Mouse (Mus musculus): ENCODE data around the gene Tmc3.

Gene Tmc3

DNA sequence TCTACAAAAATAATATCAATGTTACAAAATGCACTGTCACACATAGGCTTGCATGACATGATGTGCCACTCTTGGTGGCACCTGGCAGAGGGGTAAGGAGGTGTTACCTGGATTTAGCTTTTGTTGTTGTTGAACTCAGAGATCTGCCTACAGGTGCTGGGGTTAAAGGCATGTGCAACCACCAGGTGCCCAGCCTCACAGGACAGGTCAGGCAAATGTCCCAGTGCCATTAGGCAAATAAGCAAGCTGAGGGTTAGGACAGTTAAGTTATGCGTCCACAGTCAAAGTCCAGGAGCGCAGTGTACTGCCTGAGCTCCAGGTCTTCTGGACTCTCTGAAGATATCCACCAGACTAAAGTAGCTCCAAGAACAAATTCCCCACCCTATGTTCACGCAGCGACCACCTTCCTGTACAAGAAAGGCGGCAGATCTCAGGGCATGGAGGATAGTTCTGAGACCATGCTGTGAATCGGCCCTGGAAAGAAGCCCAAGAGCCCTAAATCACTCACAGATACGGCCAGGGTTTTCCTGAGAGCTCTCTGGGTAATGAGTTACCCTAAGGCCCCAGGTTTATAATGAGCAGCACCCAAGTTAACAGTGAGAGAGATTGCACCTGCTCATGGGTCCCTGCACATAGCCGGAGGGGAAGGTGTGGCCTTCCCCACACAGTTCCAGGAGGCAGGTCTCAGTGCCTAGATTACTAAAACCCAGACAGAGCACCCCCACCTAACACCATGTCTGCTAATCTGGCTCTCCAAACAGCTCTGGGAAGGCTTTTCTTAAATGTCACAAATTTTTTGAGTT lies 53.3 kb downstream of the Tmc3 start:
- DNase-seq (ENCODE audit: low spot score): no peak

DNA sequence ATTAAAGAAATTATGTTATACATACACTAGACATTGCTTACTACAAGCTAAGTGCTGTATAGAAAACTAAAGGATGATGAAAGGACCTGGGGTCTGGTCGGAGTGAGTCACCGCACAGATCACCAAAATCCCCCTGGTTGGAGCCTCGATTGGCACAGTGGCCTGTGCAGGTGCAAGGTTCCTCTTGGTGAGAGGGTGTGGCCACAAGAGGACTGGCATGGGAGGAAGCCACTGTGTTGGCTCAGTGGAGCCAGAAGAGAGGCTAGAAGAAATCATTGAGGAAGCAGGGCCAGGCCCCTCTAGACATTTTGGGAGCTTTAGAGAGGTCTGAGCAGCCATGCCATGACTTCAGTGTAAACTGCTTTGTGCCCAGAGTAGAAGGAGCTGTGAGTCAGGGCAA lies 54.4 kb downstream of the Tmc3 start:
- no peak for DNase-seq (ENCODE audit: low spot score)

- no peak for DNase-seq (ENCODE audit: low spot score)
Observed at GRCm38 (mm10) chr7:83640581-83640980, 55.9 kb downstream of the Tmc3 start.

GRCm38 (mm10) chr7:83641163-83641562 lies 56.4 kb downstream of the Tmc3 start:
- no peak for DNase-seq (ENCODE audit: low spot score)

- no peak for DNase-seq (ENCODE audit: low spot score)
Observed at GRCm38 (mm10) chr7:83643581-83643980, 58.9 kb downstream of the Tmc3 start.

DNA sequence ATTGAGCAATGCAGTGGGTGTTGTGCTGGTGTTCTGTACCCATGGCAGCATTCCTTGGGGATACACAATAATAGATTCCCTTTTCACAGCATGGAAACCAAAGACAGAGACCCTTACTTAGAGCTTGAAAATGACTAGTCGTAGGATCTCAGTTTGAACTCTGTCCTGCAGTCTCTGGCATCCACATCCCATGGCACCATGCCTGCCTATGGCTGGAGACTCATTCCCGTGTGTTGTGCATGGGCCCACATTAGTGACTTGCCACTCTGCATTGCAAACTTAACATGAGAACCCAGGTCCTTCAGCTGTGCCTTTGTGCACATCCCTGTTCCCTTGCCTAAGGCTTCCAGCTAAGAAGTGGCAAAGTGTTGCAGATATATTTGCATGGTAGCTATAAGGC lies 60.0 kb downstream of the Tmc3 start:
- no peak for DNase-seq (ENCODE audit: low spot score)

GRCm38 (mm10) chr7:83645476-83645875 lies 60.7 kb downstream of the Tmc3 start:
- DNase-seq (ENCODE audit: low spot score): no peak

- DNase-seq (ENCODE audit: low spot score): no peak
Observed at GRCm38 (mm10) chr7:83648807-83649206, 64.1 kb downstream of the Tmc3 start.

DNA sequence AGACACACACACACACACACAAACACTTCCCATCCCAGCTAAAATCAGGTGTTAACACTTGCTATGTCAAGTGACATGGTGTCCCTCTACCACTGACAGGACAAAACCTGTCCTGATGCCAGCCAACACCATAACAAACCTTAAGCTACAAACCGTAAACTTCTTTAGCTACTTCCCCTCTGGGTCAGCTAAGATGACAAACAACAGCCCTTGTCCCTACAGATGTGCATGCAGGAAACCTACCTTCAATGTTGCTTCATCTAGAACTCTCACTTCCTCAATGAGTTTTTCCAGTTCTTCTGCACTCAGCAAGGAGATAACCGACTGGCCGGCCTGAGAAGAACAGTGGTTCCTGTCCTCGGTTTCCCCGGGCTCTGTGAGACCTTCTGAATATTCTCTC lies 65.9 kb downstream of the Tmc3 start:
- DNase-seq (ENCODE audit: low spot score): no peak

DNA sequence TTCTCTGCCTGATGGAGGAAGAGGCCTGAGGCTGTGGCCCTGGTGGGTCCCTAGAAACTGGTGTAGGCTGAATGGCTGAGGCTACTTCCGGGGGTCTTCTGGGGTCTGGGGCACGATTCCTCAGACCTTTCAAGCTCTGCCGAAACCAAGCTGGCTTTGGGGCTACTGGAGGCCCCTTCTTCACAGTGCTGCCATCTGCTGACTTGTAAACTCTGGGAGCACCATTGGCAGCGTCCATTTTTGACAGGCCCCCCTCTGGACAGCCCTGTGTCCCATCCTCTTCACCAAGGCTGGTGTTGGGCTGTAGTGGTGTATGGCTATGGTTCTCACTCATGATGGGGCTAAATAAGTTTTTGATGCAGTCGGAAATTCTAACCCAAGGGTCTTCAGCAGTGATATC lies 67.8 kb downstream of the Tmc3 start:
- DNase-seq (ENCODE audit: low spot score): no peak

DNA sequence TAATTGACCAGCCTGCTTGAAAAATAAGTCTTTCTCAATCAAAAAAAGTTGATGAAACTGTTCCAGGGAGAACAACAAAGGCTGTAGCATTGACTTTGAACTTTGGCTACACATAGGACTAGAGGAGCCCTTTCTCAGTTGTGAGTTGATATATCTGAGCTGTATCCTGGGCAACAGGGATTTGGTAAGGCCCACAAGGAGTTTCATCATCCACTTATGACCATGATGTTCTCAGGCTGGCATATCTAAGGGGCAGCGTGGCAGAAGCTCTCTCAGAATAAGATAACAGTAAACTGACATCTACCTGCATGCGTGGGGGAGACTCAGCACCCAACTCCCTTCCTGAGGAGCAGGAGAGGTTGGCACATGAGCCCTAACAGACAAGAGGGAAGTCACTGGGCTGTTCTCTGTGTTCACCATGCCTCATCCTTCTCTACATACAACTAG lies 68.9 kb downstream of the Tmc3 start:
- DNase-seq (ENCODE audit: low spot score): no peak

DNA sequence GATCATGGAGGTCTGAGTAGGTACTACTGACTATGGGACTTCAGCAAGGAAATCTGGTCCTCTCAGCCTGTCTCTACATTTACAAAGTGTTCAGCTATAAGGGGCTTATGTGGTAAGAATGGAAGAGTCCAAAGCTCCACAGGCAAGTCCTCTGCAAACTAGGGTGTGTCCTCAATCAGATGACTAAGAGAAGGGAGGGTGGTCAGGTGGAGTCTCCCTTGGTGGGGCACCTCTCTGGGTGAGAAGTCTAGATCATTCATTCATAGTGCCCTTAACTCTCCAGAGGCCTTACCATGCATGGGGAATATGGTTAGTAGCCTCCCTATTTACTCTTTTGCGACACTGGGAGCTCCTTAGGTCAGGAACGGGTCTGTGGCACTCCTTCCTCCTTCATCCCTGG lies 69.5 kb downstream of the Tmc3 start:
- no peak for DNase-seq (ENCODE audit: low spot score)

DNA sequence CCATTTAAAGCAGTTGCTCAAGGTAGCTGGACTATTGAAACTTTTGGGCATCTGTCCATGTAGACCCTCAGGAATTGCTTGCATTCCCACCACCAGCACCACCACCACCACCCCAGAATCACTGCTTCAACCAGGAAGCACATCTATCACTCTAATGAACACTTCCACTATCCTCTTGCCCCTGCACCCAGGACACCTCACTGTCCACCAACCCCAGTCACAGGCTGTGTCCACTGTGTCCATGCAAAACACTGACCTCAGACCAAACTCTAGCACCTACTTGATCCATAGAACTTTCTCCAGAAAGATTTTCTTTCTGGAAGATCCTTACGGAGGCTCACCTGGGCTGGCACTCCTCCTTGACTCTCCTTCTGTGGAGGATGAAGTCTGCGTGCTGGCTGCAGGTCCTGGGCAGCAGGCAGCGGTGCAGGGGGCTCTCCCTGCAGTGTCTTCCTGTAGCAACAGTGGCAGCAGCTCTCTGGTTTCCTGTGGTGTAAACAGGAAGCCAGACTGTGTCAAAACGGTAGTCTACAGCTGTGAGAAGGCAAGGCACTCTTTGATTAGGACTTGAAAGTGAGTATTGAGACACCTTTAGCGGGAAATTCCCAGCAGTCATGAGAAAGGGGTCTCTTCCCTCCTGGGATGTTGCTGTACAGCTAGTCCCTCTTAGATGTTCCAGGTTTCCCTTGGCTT lies 70.4 kb downstream of the Tmc3 start:
- no peak for DNase-seq (ENCODE audit: low spot score)

DNA sequence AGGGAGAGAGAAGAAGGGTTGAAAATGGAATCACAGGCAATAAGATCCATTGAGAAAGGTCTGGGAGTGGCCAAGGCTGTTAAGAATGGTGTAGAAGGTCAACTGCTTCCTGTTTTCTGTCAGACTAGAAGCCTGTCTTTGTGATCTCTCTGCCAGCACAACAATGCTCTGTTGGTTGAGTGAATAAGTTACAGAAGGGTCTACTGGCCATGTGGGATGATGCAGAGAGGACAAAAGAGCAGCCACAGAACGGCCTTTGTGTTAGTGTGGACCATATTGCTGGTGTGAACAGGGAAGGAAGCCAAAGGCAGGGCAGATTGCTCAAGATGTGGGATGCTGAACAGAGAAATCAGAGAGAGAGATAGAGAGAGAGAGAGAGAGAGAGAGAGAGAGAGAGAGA lies 74.0 kb downstream of the Tmc3 start:
- no peak for DNase-seq (ENCODE audit: low spot score)

GRCm38 (mm10) chr7:83659159-83660065 lies 74.7 kb downstream of the Tmc3 start:
- DNase-seq (ENCODE audit: low spot score): no peak

GRCm38 (mm10) chr7:83660273-83660691 lies 75.6 kb downstream of the Tmc3 start:
- DNase-seq (ENCODE audit: low spot score): no peak

GRCm38 (mm10) chr7:83661031-83661430 lies 76.3 kb downstream of the Tmc3 start:
- DNase-seq (ENCODE audit: low spot score): no peak

DNA sequence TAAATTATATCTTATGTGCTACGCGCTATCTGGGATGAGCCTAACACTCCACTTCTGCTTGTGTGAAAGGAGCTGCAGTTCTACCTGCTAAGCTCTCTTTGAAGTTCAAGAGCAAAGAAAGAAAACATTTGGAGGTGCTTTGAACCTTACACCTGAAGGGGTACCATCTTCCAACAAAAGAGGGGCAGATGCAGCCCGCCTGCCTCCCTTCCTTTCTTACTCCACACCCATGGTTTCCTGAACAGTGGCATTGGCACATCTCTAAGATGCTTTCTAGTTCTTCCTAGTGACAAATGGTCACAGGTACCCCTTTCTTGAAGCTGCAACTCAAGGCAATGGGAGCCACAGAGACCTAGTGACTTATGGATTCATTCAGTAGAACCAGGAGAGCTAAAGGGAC lies 77.0 kb downstream of the Tmc3 start:
- no peak for DNase-seq (ENCODE audit: low spot score)

DNA sequence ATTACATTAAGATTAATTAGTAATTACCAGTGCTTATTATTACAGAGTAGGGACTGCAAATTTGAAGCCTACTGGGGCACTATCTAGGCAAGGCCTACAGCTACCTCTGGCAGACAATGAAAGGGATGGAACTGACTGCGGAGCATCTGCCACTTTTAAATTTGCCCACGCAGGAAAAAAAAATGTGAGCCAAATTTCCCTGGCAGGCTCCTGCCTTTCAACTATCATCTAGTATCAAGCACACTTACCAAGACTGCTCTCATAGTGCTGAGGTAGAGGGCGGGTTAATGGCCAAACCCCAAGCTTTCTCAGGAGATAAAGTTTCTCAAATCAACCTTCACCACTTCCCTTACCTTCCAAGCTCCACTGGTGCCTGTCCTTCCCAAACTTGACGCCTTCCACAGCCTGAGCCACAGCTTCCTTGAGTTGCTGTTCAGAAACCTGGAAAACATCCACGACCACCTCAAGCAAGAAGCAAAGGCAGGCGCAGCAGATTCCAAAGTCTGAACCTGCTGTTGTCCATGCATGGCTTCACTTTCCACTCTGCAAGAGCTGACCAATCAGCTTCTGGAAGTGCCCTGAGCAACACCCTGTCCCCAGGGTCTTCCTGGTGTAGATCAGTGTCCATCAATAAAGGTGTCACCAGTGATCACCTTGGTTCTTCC lies 78.1 kb downstream of the Tmc3 start:
- DNase-seq (ENCODE audit: low spot score): no peak

DNA sequence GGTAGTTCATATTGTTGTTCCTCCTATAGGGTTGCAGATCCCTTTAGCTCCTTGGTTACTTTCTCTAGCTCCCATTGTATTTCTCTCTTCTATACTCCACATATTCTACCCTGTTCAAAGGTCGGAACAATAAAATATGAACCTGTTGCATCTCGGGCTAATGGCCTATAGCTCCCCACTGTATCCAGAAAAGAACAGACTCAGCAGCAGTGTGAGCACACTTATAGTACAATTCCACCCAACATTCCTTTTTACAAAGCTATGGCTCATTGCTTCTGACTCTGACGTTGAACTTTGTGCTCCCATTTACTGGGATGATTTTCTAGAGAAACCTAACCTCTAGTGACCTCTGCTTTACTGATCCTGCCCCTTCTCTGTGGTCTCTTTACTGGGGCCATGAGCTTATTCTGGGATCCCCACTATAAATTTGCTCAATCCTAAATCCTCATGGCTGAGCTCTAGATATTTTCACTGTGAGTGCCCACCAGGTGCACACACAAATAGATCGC lies 81.4 kb downstream of the Tmc3 start:
- no peak for DNase-seq (ENCODE audit: low spot score)

- no peak for DNase-seq (ENCODE audit: low spot score)
Observed at GRCm38 (mm10) chr7:83667936-83668645, 83.4 kb downstream of the Tmc3 start.

Measured in urinary bladder, postnatal 10 days (tissue).